Comparison of ENCODE assay signal across 14 mouse cellular contexts in the genomic region with DNA sequence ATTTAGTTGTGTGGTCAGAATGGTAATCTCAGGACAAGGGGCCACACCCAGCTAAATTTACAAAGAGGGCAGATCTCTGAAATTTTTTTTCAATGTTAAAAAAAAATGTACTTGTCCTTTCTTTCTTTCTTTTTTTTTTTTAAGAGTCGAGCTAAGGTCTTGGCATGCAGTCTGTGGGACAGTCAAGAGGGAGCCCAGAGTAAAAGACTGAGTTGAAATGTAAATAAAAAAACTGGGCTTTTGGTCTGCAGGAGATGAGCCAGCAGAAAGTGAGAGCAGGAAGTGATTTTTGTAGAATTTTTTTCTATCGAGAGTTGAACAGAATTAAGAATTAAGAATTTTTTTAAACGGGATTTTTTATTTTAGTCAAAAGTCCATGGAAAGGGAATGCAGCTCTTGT.
"Had no signal": no experiment of that assay in that cellular context is flagged by ENCODE, and none has a peak within 500 bp of the region (broad histone marks: within the 10 kb centered on the region; RNA-seq: fewer than 3 reads in every experiment).

No protein-coding gene starts in this region.

- H3K27ac ChIP-seq: lung, embryonic 15.5 days; midbrain, embryonic 10.5 days; midbrain, embryonic 12.5 days; midbrain, embryonic 15.5 days; neural tube, embryonic 12.5 days; stomach, embryonic 15.5 days; stomach, postnatal 0 days had no signal

- H3K9ac ChIP-seq: lung, embryonic 15.5 days; midbrain, embryonic 12.5 days; midbrain, embryonic 15.5 days; neural tube, embryonic 12.5 days; stomach, embryonic 15.5 days had no signal

- ATAC-seq: midbrain, embryonic 15.5 days had no signal

- H3K27me3 ChIP-seq: lung, embryonic 15.5 days; midbrain, embryonic 12.5 days; midbrain, embryonic 15.5 days; neural tube, embryonic 12.5 days; stomach, embryonic 15.5 days had no signal

- H3K4me3 ChIP-seq: lung, embryonic 15.5 days; midbrain, embryonic 10.5 days; midbrain, embryonic 12.5 days; midbrain, embryonic 15.5 days; neural tube, embryonic 12.5 days; stomach, embryonic 15.5 days had no signal

- H3K36me3 ChIP-seq: lung, embryonic 15.5 days; midbrain, embryonic 10.5 days; midbrain, embryonic 12.5 days; midbrain, embryonic 15.5 days; neural tube, embryonic 12.5 days; stomach, embryonic 15.5 days had no signal

- H3K4me1 ChIP-seq: midbrain, embryonic 10.5 days; midbrain, embryonic 12.5 days; neural tube, embryonic 12.5 days had no signal

- DNase-seq: lung, adult 18-20 months; lung, postnatal 10 days; lung, postnatal 4 days; right cerebral cortex, postnatal 14 days; thymus, adult 2 months; thymus, postnatal 25 days; thymus, postnatal 4 days had no signal

- H3K9me3 ChIP-seq: lung, embryonic 15.5 days; midbrain, embryonic 10.5 days; midbrain, embryonic 12.5 days; midbrain, embryonic 15.5 days; neural tube, embryonic 12.5 days; stomach, embryonic 15.5 days had no signal

- H3K4me2 ChIP-seq: lung, embryonic 15.5 days; midbrain, embryonic 12.5 days; midbrain, embryonic 15.5 days; neural tube, embryonic 12.5 days; stomach, embryonic 15.5 days had no signal
